Mouse (Mus musculus) heart, postnatal 10 days (tissue): ENCODE measurements around the gene Amn. TPM values are rescaled to one million over a fixed set of nuclear protein-coding genes. Genes with fewer than 3 reads are reported as not detected.

ENCODE experiments used
- DNase-seq, 2 experiments: peaks; one replicate each; pipeline ENCODE4 v3.0.0; 2021
- intact Hi-C: fragments of 180-260 bp; cut with DNase I; formaldehyde crosslinking; loops from one replicate; pipeline ENCODE4 v1.15.1; 2025
- total RNA-seq, 2 experiments: library from RNA; stranded (reverse); gene quantifications; 2 replicates each; pipeline ENCODE4 v1.2.3; 2021

Amn gene
- total RNA-seq, 2 experiments from 2014 or later = not detected

- intact Hi-C loops = loop anchor here (5.0 kb wide), 1 partner anchor 179 kb away; no protein-coding TSS in a partner anchor
- DNase-seq = no peak
Observed at GRCm38 (mm10) chr12:111266592-111266991, 4.3 kb upstream of the Amn start.

GRCm38 (mm10) chr12:111267673-111268325 is 3.1 kb upstream of the Amn start:
- no peak for DNase-seq
- intact Hi-C loops = loop anchor here (5.0 kb wide), 1 partner anchor 180 kb away; no protein-coding TSS in a partner anchor

- intact Hi-C loops = loop anchor here (5.0 kb wide), 1 partner anchor 196 kb away; no protein-coding TSS in a partner anchor
- DNase-seq = no peak
Observed at GRCm38 (mm10) chr12:111271406-111271805, 511 bp downstream of the Amn start.

- no peak for DNase-seq
- intact Hi-C loops = loop anchor here (2.0 to 5.0 kb wide), 2 partner anchors 141 to 195 kb away; no protein-coding TSS in a partner anchor
Observed at GRCm38 (mm10) chr12:111271966-111272365, 1.1 kb downstream of the Amn start.

GRCm38 (mm10) chr12:111272420-111272819 is 1.5 kb downstream of the Amn start:
- peak; percentile 77 to 88 for DNase-seq
- intact Hi-C loops = loop anchor here (2.0 to 5.0 kb wide), 2 partner anchors 140 to 195 kb away; no protein-coding TSS in a partner anchor

GRCm38 (mm10) chr12:111274006-111274405 is 3.1 kb downstream of the Amn start:
- intact Hi-C loops = loop anchor here (5.0 kb wide), 1 partner anchor 193 kb away; no protein-coding TSS in a partner anchor
- DNase-seq = no peak

- intact Hi-C loops = loop anchor here (5.0 kb wide), 1 partner anchor 193 kb away; no protein-coding TSS in a partner anchor
- no peak for DNase-seq
Observed at GRCm38 (mm10) chr12:111274447-111275149, 3.7 kb downstream of the Amn start.

GRCm38 (mm10) chr12:111275150-111275841 is 4.4 kb downstream of the Amn start:
- no peak for DNase-seq
- intact Hi-C loops = no loop called here

GRCm38 (mm10) chr12:111276371-111276770 is 5.5 kb downstream of the Amn start:
- no peak for DNase-seq
- intact Hi-C loops = no loop called here

GRCm38 (mm10) chr12:111283573-111283972 is 12.7 kb downstream of the Amn start:
- DNase-seq = no peak
- intact Hi-C loops = no loop called here

- DNase-seq = no peak
- intact Hi-C loops = no loop called here
Observed at GRCm38 (mm10) chr12:111284532-111284931, 13.6 kb downstream of the Amn start.

- no peak for DNase-seq
- intact Hi-C loops = no loop called here
Observed at GRCm38 (mm10) chr12:111293025-111293424, 22.1 kb downstream of the Amn start.

- intact Hi-C loops = no loop called here
Observed at GRCm38 (mm10) chr12:111301322-111302017, 30.6 kb downstream of the Amn start.

GRCm38 (mm10) chr12:111302018-111302345 is 31.1 kb downstream of the Amn start:
- DNase-seq = no peak
- intact Hi-C loops = no loop called here

More at GRCm38 (mm10) chr12:111301322-111302017, 30.6 kb downstream of the Amn start:
- DNase-seq = no peak

- no peak for DNase-seq
- intact Hi-C loops = no loop called here
Observed at GRCm38 (mm10) chr12:111303702-111304337, 32.9 kb downstream of the Amn start.

- peak in 1 of 2 experiments; percentile 18 for DNase-seq
- intact Hi-C loops = no loop called here
Observed at GRCm38 (mm10) chr12:111306821-111307220, 35.9 kb downstream of the Amn start.

- intact Hi-C loops = no loop called here
- no peak for DNase-seq
Observed at GRCm38 (mm10) chr12:111309256-111309655, 38.4 kb downstream of the Amn start.

GRCm38 (mm10) chr12:111309931-111310330 is 39.0 kb downstream of the Amn start:
- intact Hi-C loops = no loop called here
- no peak for DNase-seq

- DNase-seq = no peak
- intact Hi-C loops = no loop called here
Observed at GRCm38 (mm10) chr12:111311775-111312174, 40.9 kb downstream of the Amn start.

- intact Hi-C loops = no loop called here
- DNase-seq = no peak
Observed at GRCm38 (mm10) chr12:111314273-111314672, 43.4 kb downstream of the Amn start.
